14 mouse cellular contexts compared by ENCODE assay signal in genomic region chr3:89546951-89547350, GRCm38 (mm10). TPM values are rescaled to one million over a fixed set of nuclear protein-coding genes. Genes with fewer than 3 reads are reported as not detected.
DNase-seq lines count a peak whose midpoint lies in the region; ATAC-seq and TF ChIP-seq lines count a peak whose summit lies in the region.
"Had no signal": no experiment of that assay in that cellular context is flagged by ENCODE, and none has a peak within 500 bp of the region (broad histone marks: within the 10 kb centered on the region; RNA-seq: fewer than 3 reads in every experiment).

No protein-coding gene starts in this region.

- H3K4me3 ChIP-seq in hindbrain, embryonic 13.5 days: no peak overlapping the region
- no peak overlapping the region for H3K4me3 ChIP-seq in hindbrain, embryonic 10.5 days
- no peak overlapping the region for H3K4me3 ChIP-seq in lung, embryonic 14.5 days (ENCODE audit: low read depth, low read length)
- no peak overlapping the region for H3K4me3 ChIP-seq in cortical plate, adult 2 months (ENCODE audit: insufficient read depth, low read length)
- no peak overlapping the region for H3K4me3 ChIP-seq in neural tube, embryonic 15.5 days (replicated peaks)
- H3K4me3 ChIP-seq: gastrocnemius, adult 2 months; heart, embryonic 12.5 days; liver, embryonic 12.5 days had no signal

- peak; percentile 52; the same call in 1 of the 2 replicates for TF ChIP-seq POLR2A in cortical plate, adult 2 months (IDR thresholded peaks at IDR 0.05; ENCODE audit: extremely low read depth, insufficient read depth, low read length)

- H3K4me2 ChIP-seq in hindbrain, embryonic 13.5 days: no peak overlapping the region
- H3K4me2 ChIP-seq in lung, embryonic 14.5 days: no peak overlapping the region
- H3K4me2 ChIP-seq in neural tube, embryonic 15.5 days: peak overlapping the region; percentile 9; the same call in 1 of the 2 replicates
- H3K4me2 ChIP-seq: heart, embryonic 12.5 days; liver, embryonic 12.5 days had no signal

- H3K36me3 ChIP-seq in hindbrain, embryonic 13.5 days: no peaks in the 10 kb centered on the region
- H3K36me3 ChIP-seq in hindbrain, embryonic 10.5 days: no peaks in the 10 kb centered on the region
- no peaks in the 10 kb centered on the region for H3K36me3 ChIP-seq in lung, embryonic 14.5 days (ENCODE audit: insufficient read depth)
- H3K36me3 ChIP-seq in neural tube, embryonic 15.5 days: no peaks in the 10 kb centered on the region
- H3K36me3 ChIP-seq: heart, embryonic 12.5 days; liver, embryonic 12.5 days had no signal

- H3K4me1 ChIP-seq in hindbrain, embryonic 13.5 days (replicated peaks): peaks cover 32% of the 10 kb centered on the region
- peaks cover 11% of the 10 kb centered on the region for H3K4me1 ChIP-seq in hindbrain, embryonic 10.5 days (replicated peaks)
- H3K4me1 ChIP-seq in lung, embryonic 14.5 days (ENCODE audit: insufficient read depth): no peaks in the 10 kb centered on the region; the same call in 1 of the 2 replicates
- peaks cover 3% of the 10 kb centered on the region; the same call in 1 of the 2 replicates for H3K4me1 ChIP-seq in cortical plate, adult 2 months (ENCODE audit: control insufficient read depth, insufficient read depth, low read length)
- peaks cover 39% of the 10 kb centered on the region for H3K4me1 ChIP-seq in neural tube, embryonic 15.5 days

- peak overlapping the region; percentile 42 for H3K27ac ChIP-seq in hindbrain, embryonic 13.5 days
- H3K27ac ChIP-seq in hindbrain, embryonic 10.5 days: no peak overlapping the region
- H3K27ac ChIP-seq in lung, embryonic 14.5 days (ENCODE audit: low read depth): no peak overlapping the region
- no peak overlapping the region for H3K27ac ChIP-seq in cortical plate, adult 2 months (ENCODE audit: insufficient read depth, low read length)
- peak overlapping the region; percentile 68 for H3K27ac ChIP-seq in neural tube, embryonic 15.5 days (replicated peaks)
- H3K27ac ChIP-seq: gastrocnemius, adult 2 months; liver, embryonic 12.5 days; stomach, postnatal 0 days had no signal

- no peak for DNase-seq in hindbrain, embryonic 10.5 days (ENCODE audit: low spot score)
- peak; percentile 37 for DNase-seq in lung, embryonic 14.5 days
- DNase-seq in lung, adult 18-20 months: no peak
- DNase-seq in cerebellum, adult 18-20 months: no peak
- no peak for DNase-seq in spleen, postnatal 14 days (ENCODE audit: low spot score in 2 of 2)
- DNase-seq: cerebellum, postnatal 36 days; gastrocnemius, adult 2 months; lung, postnatal 14 days had no signal

- TF ChIP-seq CTCF in lung, embryonic 14.5 days (IDR thresholded peaks at IDR 0.05; ENCODE audit: low read depth): no peak
- no peak for TF ChIP-seq CTCF in cortical plate, adult 2 months (IDR thresholded peaks at IDR 0.05; ENCODE audit: extremely low read depth, insufficient read depth, low read length)

- 53% methylated on average over 5 of the region's 5 CpGs for WGBS in hindbrain, embryonic 13.5 days
- 61% methylated on average over 5 of the region's 5 CpGs for WGBS in hindbrain, embryonic 10.5 days
- 20% methylated on average over 5 of the region's 5 CpGs for WGBS in lung, embryonic 14.5 days
- 34% methylated on average over 5 of the region's 5 CpGs for WGBS in neural tube, embryonic 15.5 days

- H3K27me3 ChIP-seq in hindbrain, embryonic 13.5 days: no peaks in the 10 kb centered on the region
- H3K27me3 ChIP-seq in hindbrain, embryonic 10.5 days (ENCODE audit: insufficient read depth, poor library complexity, severe bottlenecking): no peaks in the 10 kb centered on the region
- H3K27me3 ChIP-seq in lung, embryonic 14.5 days (ENCODE audit: insufficient read depth, low read length): no peaks in the 10 kb centered on the region
- H3K27me3 ChIP-seq in neural tube, embryonic 15.5 days (replicated peaks): no peaks in the 10 kb centered on the region

- H3K9me3 ChIP-seq in hindbrain, embryonic 13.5 days: no peaks in the 10 kb centered on the region
- no peaks in the 10 kb centered on the region for H3K9me3 ChIP-seq in hindbrain, embryonic 10.5 days
- no peaks in the 10 kb centered on the region for H3K9me3 ChIP-seq in lung, embryonic 14.5 days (ENCODE audit: low read depth, low read length)
- no peaks in the 10 kb centered on the region for H3K9me3 ChIP-seq in neural tube, embryonic 15.5 days (replicated peaks)
- H3K9me3 ChIP-seq: heart, embryonic 12.5 days; liver, embryonic 12.5 days had no signal

- 0 out of 2 replicates have a peak overlapping the region, but pooled peaks have one; percentile 49 for H3K9ac ChIP-seq in hindbrain, embryonic 13.5 days
- H3K9ac ChIP-seq in lung, embryonic 14.5 days: no peak overlapping the region
- H3K9ac ChIP-seq in neural tube, embryonic 15.5 days (replicated peaks): no peak overlapping the region
- H3K9ac ChIP-seq: heart, embryonic 12.5 days; liver, embryonic 12.5 days had no signal

- ATAC-seq in hindbrain, embryonic 13.5 days (ENCODE audit: low FRiP score): no peak
- ATAC-seq in lung, embryonic 14.5 days (ENCODE audit: insufficient read depth): no peak
- ATAC-seq in neural tube, embryonic 15.5 days (ENCODE audit: low FRiP score): peak; percentile 42; the same call in 1 of the 2 replicates
- ATAC-seq: liver, embryonic 12.5 days had no signal

RNA-seq across cellular contexts. Expression of gene Kcnn3, which starts 27.0 kb away (rescaled TPM):
- 5.1 and 6.6 TPM in 2 replicates for polyA plus RNA-seq in hindbrain, embryonic 13.5 days (2015; fragmentation: Nextera tagmentation; extraction: Ambion mirVana)
- polyA plus RNA-seq in hindbrain, embryonic 10.5 days (2016; fragmentation: Nextera tagmentation; extraction: Ambion mirVana): 1.2 TPM in 2 replicates
- polyA plus RNA-seq in lung, embryonic 14.5 days (2014; fragmentation: Nextera tagmentation; extraction: Ambion mirVana): 1.0 TPM in 2 replicates
- polyA plus RNA-seq in cortical plate, adult 2 months (2012; rRNA removed): 9.5 and 10.9 TPM in 2 replicates
- 8.5 and 12.1 TPM in 2 replicates for polyA plus RNA-seq in neural tube, embryonic 15.5 days (2015; fragmentation: Nextera tagmentation; extraction: Ambion mirVana)
- polyA plus RNA-seq: liver, embryonic 12.5 days had no signal

Comparison
In these comparisons a context has a peak if more than half of its experiments do, and no peak if none do; other contexts are left out.
1. H3K27ac ChIP-seq: peak in hindbrain, embryonic 13.5 days (single experiment) and neural tube, embryonic 15.5 days (single experiment); none in hindbrain, embryonic 10.5 days (single experiment), lung, embryonic 14.5 days (single experiment) and cortical plate, adult 2 months (single experiment).